Mouse (Mus musculus): ENCODE measurements around the gene Tmem217. TPM values are rescaled to one million over a fixed set of nuclear protein-coding genes. Genes with fewer than 3 reads are reported as not detected.

The Tmem217 gene
- polyA plus RNA-seq, 1 experiment from 2014 or later = 0.51 TPM

GRCm38 (mm10) chr17:29488257-29488977 lies 63.8 kb downstream of the Tmem217 start:
- DNase-seq (ENCODE audit: low spot score, missing footprints) (peak; percentile 86), ATAC-seq (ENCODE audit: low FRiP score) (no peak)
- Histone ChIP-seq H3K4me1 (ENCODE audit: control insufficient read depth, insufficient read depth, low read length) (peaks cover 15% of the 10 kb centered on the region), H3K27ac (ENCODE audit: low read depth, low read length) (no peak overlapping the region), H3K27me3 (ENCODE audit: control insufficient read depth, insufficient read depth, low read length) (no peaks in the 10 kb centered on the region), H3K36me3 (ENCODE audit: control insufficient read depth, insufficient read depth, low read length) (no peaks in the 10 kb centered on the region), H3K4me3 (ENCODE audit: low read depth, low read length) (no peak overlapping the region), H3K9ac (ENCODE audit: low read length) (no peak overlapping the region; the same call in 1 of the 2 replicates), H3K4me2 (no peak overlapping the region), H3K9me3 (ENCODE audit: control insufficient read depth, low read length) (no peaks in the 10 kb centered on the region)
- 67% methylated on average over 8 of the region's 8 CpGs for WGBS

- H3K4me1 ChIP-seq (ENCODE audit: control insufficient read depth, insufficient read depth, low read length) = peaks cover 9% of the 10 kb centered on the region
These were observed 66.6 kb downstream of the Tmem217 start for GRCm38 (mm10) chr17:29485336-29486233.

DNA sequence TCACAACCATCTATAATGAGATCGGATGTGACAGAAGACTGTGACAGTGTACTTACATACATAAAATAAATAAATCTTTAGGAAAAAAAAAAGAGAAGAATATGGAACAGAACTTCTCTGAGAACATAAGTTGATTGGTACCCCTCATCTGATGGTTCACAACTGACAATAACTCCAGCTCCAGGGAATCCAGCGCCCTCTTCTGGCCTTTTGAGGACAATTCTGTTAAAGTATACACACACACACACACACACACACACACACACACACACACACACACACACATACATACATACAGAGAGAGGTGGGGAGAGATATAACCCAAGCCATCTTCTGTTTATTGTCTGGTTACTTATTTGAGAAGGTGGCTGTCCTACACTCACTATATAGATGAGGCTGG lies 67.8 kb downstream of the Tmem217 start:
- Histone ChIP-seq H3K27me3 (ENCODE audit: control insufficient read depth, insufficient read depth, low read length) (no peaks in the 10 kb centered on the region), H3K4me3 (ENCODE audit: low read depth, low read length) (no peak overlapping the region), H3K4me2 (no peak overlapping the region), H3K27ac (ENCODE audit: low read depth, low read length) (no peak overlapping the region), H3K9ac (ENCODE audit: low read length) (no peak overlapping the region), H3K36me3 (ENCODE audit: control insufficient read depth, insufficient read depth, low read length) (no peaks in the 10 kb centered on the region), H3K9me3 (ENCODE audit: control insufficient read depth, low read length) (peaks cover 5% of the 10 kb centered on the region; the same call in 1 of the 2 replicates), H3K4me1 (ENCODE audit: control insufficient read depth, insufficient read depth, low read length) (peaks cover 9% of the 10 kb centered on the region)
- WGBS = 73% methylated on average over 2 of the region's 2 CpGs
- ATAC-seq (ENCODE audit: low FRiP score) = no peak
- DNase-seq (ENCODE audit: low spot score, missing footprints) = no peak

More at GRCm38 (mm10) chr17:29485336-29486233, 66.6 kb downstream of the Tmem217 start:
- H3K27ac ChIP-seq (ENCODE audit: low read depth, low read length) = no peak overlapping the region
- no peaks in the 10 kb centered on the region for H3K36me3 ChIP-seq (ENCODE audit: control insufficient read depth, insufficient read depth, low read length)
- no peak overlapping the region for H3K4me3 ChIP-seq (ENCODE audit: low read depth, low read length)
- peaks cover 5% of the 10 kb centered on the region; the same call in 1 of the 2 replicates for H3K9me3 ChIP-seq (ENCODE audit: control insufficient read depth, low read length)
- 78% methylated on average over 3 of the region's 3 CpGs for WGBS
- no peak overlapping the region for H3K9ac ChIP-seq (ENCODE audit: low read length)
- H3K4me2 ChIP-seq = no peak overlapping the region
- no peaks in the 10 kb centered on the region for H3K27me3 ChIP-seq (ENCODE audit: control insufficient read depth, insufficient read depth, low read length)
- DNase-seq (ENCODE audit: low spot score, missing footprints) (no peak), ATAC-seq (ENCODE audit: low FRiP score) (no peak)

- ATAC-seq (ENCODE audit: low FRiP score) (no peak), DNase-seq (ENCODE audit: low spot score, missing footprints) (no peak)
- H3K4me3 ChIP-seq (ENCODE audit: low read depth, low read length) = no peak overlapping the region
- no peaks in the 10 kb centered on the region for H3K4me1 ChIP-seq (ENCODE audit: control insufficient read depth, insufficient read depth, low read length)
- no peaks in the 10 kb centered on the region for H3K27me3 ChIP-seq (ENCODE audit: control insufficient read depth, insufficient read depth, low read length)
- no peak overlapping the region for H3K4me2 ChIP-seq
- peaks cover 5% of the 10 kb centered on the region; the same call in 1 of the 2 replicates for H3K9me3 ChIP-seq (ENCODE audit: control insufficient read depth, low read length)
- no peak overlapping the region for H3K27ac ChIP-seq (ENCODE audit: low read depth, low read length)
- H3K36me3 ChIP-seq (ENCODE audit: control insufficient read depth, insufficient read depth, low read length) = no peaks in the 10 kb centered on the region
- WGBS = 95% methylated on average over 2 of the region's 2 CpGs
- no peak overlapping the region for H3K9ac ChIP-seq (ENCODE audit: low read length)
These were observed 68.9 kb downstream of the Tmem217 start for GRCm38 (mm10) chr17:29483282-29483681.

DNA sequence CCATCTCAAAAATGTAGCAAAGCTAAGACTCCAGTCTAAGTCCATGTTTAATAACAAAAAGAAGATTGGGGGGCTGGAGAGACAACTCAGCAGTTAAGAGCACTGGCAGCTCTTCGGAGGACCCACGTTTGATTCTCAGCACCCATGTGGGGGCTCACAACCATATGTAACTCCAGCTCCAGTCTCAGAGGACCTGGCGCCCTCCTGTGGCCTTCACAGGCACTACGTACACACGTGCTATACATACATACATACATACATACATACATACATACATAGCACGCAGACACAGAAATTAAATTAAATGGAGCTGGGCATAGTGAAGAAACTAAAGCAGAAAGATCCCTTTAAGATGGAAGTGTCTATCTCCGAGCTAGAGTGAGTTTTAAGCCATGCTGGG lies 69.6 kb downstream of the Tmem217 start:
- Histone ChIP-seq H3K27me3 (ENCODE audit: control insufficient read depth, insufficient read depth, low read length) (no peaks in the 10 kb centered on the region), H3K27ac (ENCODE audit: low read depth, low read length) (no peak overlapping the region), H3K4me3 (ENCODE audit: low read depth, low read length) (no peak overlapping the region), H3K36me3 (ENCODE audit: control insufficient read depth, insufficient read depth, low read length) (no peaks in the 10 kb centered on the region), H3K4me1 (ENCODE audit: control insufficient read depth, insufficient read depth, low read length) (no peaks in the 10 kb centered on the region), H3K4me2 (no peak overlapping the region), H3K9me3 (ENCODE audit: control insufficient read depth, low read length) (peaks cover 5% of the 10 kb centered on the region; the same call in 1 of the 2 replicates), H3K9ac (ENCODE audit: low read length) (no peak overlapping the region)
- no peak for DNase-seq (ENCODE audit: low spot score, missing footprints)
- ATAC-seq (ENCODE audit: low FRiP score) = no peak
- 90% methylated on average over 7 of the region's 7 CpGs for WGBS

DNA sequence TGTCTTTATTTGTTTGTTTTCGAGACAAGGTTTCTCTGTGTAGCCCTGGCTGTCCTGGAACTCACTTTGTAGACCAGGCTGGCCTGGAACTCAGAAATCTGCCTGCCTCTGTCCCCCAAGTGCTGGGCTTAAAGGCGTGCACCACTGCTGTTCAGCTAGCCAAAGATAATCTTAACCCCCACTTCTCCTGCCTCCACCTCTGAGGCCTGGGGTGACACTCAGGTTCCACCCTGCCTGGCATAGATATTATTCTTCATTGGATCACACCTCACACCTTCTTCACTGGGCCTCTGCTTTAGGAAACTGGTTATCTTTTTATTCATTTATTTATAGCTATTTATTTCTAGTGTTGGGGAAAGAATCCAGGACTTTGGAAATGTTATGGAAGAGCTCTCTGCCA lies 71.9 kb downstream of the Tmem217 start:
- Histone ChIP-seq H3K9ac (ENCODE audit: low read length) (no peak overlapping the region), H3K4me2 (no peak overlapping the region), H3K27ac (ENCODE audit: low read depth, low read length) (no peak overlapping the region), H3K9me3 (ENCODE audit: control insufficient read depth, low read length) (peaks cover 5% of the 10 kb centered on the region; the same call in 1 of the 2 replicates), H3K4me3 (ENCODE audit: low read depth, low read length) (no peak overlapping the region), H3K4me1 (ENCODE audit: control insufficient read depth, insufficient read depth, low read length) (no peaks in the 10 kb centered on the region), H3K36me3 (ENCODE audit: control insufficient read depth, insufficient read depth, low read length) (no peaks in the 10 kb centered on the region), H3K27me3 (ENCODE audit: control insufficient read depth, insufficient read depth, low read length) (no peaks in the 10 kb centered on the region)
- ATAC-seq (ENCODE audit: low FRiP score) (no peak), DNase-seq (ENCODE audit: low spot score, missing footprints) (no peak)
- 82% methylated on average over 2 of the region's 2 CpGs for WGBS

DNA sequence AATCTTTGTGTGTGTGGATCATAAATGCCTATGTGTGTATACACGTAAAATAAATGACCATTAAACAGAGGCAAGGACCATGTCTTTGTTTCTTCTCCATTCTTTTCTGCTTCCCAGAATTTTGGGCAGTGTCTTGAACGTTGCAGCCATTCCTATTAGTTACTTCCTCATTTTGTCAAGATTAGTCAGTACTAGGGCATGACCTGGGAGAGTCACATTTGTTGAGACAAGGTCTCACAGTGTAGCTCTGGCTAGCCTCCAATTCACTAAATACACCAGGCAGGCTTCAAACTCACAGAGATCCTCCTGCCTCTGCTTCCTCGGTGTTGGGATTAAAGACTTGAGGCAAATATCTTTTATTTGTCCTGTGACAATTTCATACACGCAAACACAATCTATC lies 73.9 kb downstream of the Tmem217 start:
- no peak overlapping the region for H3K9ac ChIP-seq (ENCODE audit: low read length)
- no peaks in the 10 kb centered on the region for H3K27me3 ChIP-seq (ENCODE audit: control insufficient read depth, insufficient read depth, low read length)
- peaks cover 5% of the 10 kb centered on the region; the same call in 1 of the 2 replicates for H3K9me3 ChIP-seq (ENCODE audit: control insufficient read depth, low read length)
- no peaks in the 10 kb centered on the region for H3K4me1 ChIP-seq (ENCODE audit: control insufficient read depth, insufficient read depth, low read length)
- WGBS = 90% methylated on average over 4 of the region's 4 CpGs
- H3K36me3 ChIP-seq (ENCODE audit: control insufficient read depth, insufficient read depth, low read length) = no peaks in the 10 kb centered on the region
- DNase-seq (ENCODE audit: low spot score, missing footprints) (no peak), ATAC-seq (ENCODE audit: low FRiP score) (no peak)
- no peak overlapping the region for H3K27ac ChIP-seq (ENCODE audit: low read depth, low read length)
- H3K4me2 ChIP-seq = no peak overlapping the region
- no peak overlapping the region for H3K4me3 ChIP-seq (ENCODE audit: low read depth, low read length)

DNA sequence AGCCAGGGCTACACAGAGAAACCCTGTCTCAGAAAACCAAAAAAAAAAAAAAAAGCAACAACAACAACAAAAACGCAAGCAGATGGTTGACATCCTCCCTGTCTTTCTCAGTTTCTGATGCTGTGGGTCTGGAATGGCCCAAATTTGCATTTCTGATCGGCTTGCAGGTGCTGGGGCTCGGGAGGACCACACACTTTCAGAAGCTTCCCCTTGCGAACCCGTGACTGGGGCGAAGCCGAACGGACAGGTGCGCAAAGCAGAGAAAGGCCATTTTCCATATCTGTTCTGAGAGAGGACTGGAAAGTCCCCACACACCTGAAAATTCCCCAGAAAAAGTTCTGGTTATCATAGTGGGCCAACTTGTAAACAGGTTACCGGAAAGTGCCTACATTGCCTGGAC lies 74.8 kb downstream of the Tmem217 start:
- Histone ChIP-seq H3K27ac (ENCODE audit: low read depth, low read length) (no peak overlapping the region), H3K36me3 (ENCODE audit: control insufficient read depth, insufficient read depth, low read length) (no peaks in the 10 kb centered on the region), H3K27me3 (ENCODE audit: control insufficient read depth, insufficient read depth, low read length) (no peaks in the 10 kb centered on the region), H3K4me2 (no peak overlapping the region), H3K4me1 (ENCODE audit: control insufficient read depth, insufficient read depth, low read length) (no peaks in the 10 kb centered on the region), H3K9me3 (ENCODE audit: control insufficient read depth, low read length) (no peaks in the 10 kb centered on the region), H3K4me3 (ENCODE audit: low read depth, low read length) (no peak overlapping the region), H3K9ac (ENCODE audit: low read length) (no peak overlapping the region)
- WGBS = 91% methylated on average over 10 of the region's 10 CpGs
- DNase-seq (ENCODE audit: low spot score, missing footprints) = no peak
- ATAC-seq (ENCODE audit: low FRiP score) = no peak

DNA sequence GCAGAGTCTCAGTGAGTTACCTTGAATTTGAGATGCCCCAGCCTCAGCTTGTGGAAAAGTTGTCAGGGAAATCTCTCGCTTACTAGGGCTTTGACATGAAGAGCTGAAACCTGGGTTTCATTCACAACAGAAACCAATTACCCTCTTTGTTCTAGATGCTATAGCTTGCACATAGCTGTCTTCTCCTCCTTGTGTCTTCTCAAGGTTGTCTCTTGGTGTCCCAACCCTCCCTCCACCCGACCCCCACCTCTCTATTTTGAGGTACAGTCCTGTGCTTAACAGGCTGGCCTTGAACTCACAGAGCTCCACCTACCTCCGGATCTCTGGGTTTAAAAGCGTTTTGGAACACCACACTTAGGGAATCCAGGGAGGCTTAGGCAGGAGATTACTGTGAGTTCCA lies 75.7 kb downstream of the Tmem217 start:
- no peak for ATAC-seq (ENCODE audit: low FRiP score)
- no peaks in the 10 kb centered on the region for H3K27me3 ChIP-seq (ENCODE audit: control insufficient read depth, insufficient read depth, low read length)
- WGBS = 72% methylated on average over 4 of the region's 4 CpGs

More for the DNA sequence above, 75.7 kb downstream of the Tmem217 start:
- no peaks in the 10 kb centered on the region for H3K36me3 ChIP-seq (ENCODE audit: control insufficient read depth, insufficient read depth, low read length)
- H3K9ac ChIP-seq (ENCODE audit: low read length) = no peak overlapping the region
- no peak overlapping the region for H3K27ac ChIP-seq (ENCODE audit: low read depth, low read length)
- no peak for DNase-seq (ENCODE audit: low spot score, missing footprints)
- no peaks in the 10 kb centered on the region for H3K9me3 ChIP-seq (ENCODE audit: control insufficient read depth, low read length)
- H3K4me1 ChIP-seq (ENCODE audit: control insufficient read depth, insufficient read depth, low read length) = no peaks in the 10 kb centered on the region
- no peak overlapping the region for H3K4me2 ChIP-seq
- no peak overlapping the region for H3K4me3 ChIP-seq (ENCODE audit: low read depth, low read length)

Measured in midbrain, embryonic 11.5 days (tissue).